Mouse (Mus musculus) heart, embryonic 11.5 days (tissue): ENCODE data around the gene Zranb3. TPM values are rescaled to one million over a fixed set of nuclear protein-coding genes. Genes with fewer than 3 reads are reported as not detected.
"Not testable (repeated sequence)": the region's sequence is repeated elsewhere in the genome, so short reads cannot be mapped to it uniquely, and the experiment has no call there.

Experiments
- ATAC-seq: fragments of 200-750 bp; cut with Nextera tagmentation; replicated peaks from 2 replicates; pipeline ENCODE4 v1.8.0; 2017; ENCODE audit warnings: moderate library complexity; ENCODE audit not compliant: insufficient number of reproducible peaks, low FRiP score, low TSS enrichment
- H3K27ac ChIP-seq: fragments of 300-500 bp; sonication (generic); 2 replicates; pipeline ENCODE4 v1.5.1; 2014; ENCODE audit warnings: mild to moderate bottlenecking, low read depth, low read length
- H3K27me3 ChIP-seq: fragments of 300-500 bp; sonication (generic); 2 replicates; pipeline ENCODE4 v1.6.1; 2014; ENCODE audit warnings: mild to moderate bottlenecking, low read length, mixed read lengths; ENCODE audit not compliant: control insufficient read depth, insufficient read depth
- H3K36me3 ChIP-seq: fragments of 300-500 bp; sonication (generic); 2 replicates; pipeline ENCODE4 v1.6.1; 2014; ENCODE audit warnings: mild to moderate bottlenecking, low read length, moderate library complexity, mixed read lengths; ENCODE audit not compliant: control insufficient read depth, insufficient read depth
- H3K4me1 ChIP-seq: fragments of 300-500 bp; sonication (generic); 2 replicates; pipeline ENCODE4 v1.6.1; 2014; ENCODE audit warnings: low read length; ENCODE audit not compliant: control insufficient read depth, insufficient read depth
- H3K4me2 ChIP-seq: fragments of 300-500 bp; sonication (generic); 2 replicates; pipeline ENCODE4 v1.6.1; 2014; ENCODE audit warnings: mild to moderate bottlenecking, moderate library complexity
- H3K4me3 ChIP-seq: fragments of 300-500 bp; sonication (generic); 2 replicates; pipeline ENCODE4 v1.5.1; 2014; ENCODE audit warnings: low read depth, low read length
- H3K9ac ChIP-seq: fragments of 300-500 bp; sonication (generic); 2 replicates; pipeline ENCODE4 v1.6.1; 2014; ENCODE audit warnings: mild to moderate bottlenecking, low read depth, low read length, moderate library complexity
- H3K9me3 ChIP-seq: fragments of 300-500 bp; sonication (generic); replicated peaks from 2 replicates; pipeline ENCODE4 v1.6.1; 2016; ENCODE audit warnings: low read length; ENCODE audit not compliant: control insufficient read depth
- WGBS: fragments of 180-500 bp; shearing (Covaris S2); extraction: QIAGEN DNeasy Blood & Tissue Kit; methylation state at CpG from one replicate; pipeline ENCODE4 v1.1.7; 2014; ENCODE audit not compliant: insufficient replicate concordance; 5-methylcytosine and 5-hydroxymethylcytosine counted together
- polyA plus RNA-seq: library from polyadenylated mRNA; unstranded; fragments of >200 nt; fragmentation: Nextera tagmentation; extraction: Ambion mirVana; gene quantifications from 2 replicates; pipeline ENCODE4 v1.2.1, GENCODE M21; 2014

Zranb3 gene
- polyA plus RNA-seq, 1 experiment from 2014 or later, result 8.2 TPM

DNA sequence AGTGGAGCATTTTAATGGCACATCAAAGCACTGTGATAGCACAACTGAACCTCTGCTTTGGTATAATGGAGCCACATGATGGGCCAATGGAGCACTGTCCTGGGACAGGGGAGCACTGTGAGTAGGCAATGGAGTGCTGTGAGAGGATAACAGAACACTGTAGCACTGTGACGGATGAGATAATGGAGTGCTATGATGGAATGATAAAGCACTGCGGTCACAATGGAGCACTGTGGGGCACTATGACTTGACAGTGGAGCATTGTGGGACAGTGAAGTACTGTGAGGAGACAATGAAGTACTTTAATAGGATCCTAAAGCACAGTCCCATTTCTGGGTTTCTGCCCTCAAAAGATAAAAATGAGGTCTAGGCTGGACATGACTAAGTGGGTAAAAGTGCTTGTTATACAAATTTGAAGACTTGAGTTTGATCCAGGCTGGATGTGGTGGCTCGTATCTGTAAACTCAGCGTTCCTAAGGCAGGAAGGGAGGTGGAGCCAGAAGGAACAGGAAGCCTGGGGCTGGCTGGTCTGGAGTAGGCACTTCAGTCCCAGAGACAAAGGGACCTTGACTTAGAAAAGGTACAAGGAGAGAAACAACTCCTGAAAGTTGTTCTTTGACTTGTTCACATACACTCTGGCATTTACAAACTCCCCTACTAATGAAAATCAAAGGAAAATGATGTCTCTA is 89.0 kb downstream of the Zranb3 start:
- Histone ChIP-seq H3K4me2 (no peak overlapping the region), H3K27ac (no peak overlapping the region)
- no peak for ATAC-seq

DNA sequence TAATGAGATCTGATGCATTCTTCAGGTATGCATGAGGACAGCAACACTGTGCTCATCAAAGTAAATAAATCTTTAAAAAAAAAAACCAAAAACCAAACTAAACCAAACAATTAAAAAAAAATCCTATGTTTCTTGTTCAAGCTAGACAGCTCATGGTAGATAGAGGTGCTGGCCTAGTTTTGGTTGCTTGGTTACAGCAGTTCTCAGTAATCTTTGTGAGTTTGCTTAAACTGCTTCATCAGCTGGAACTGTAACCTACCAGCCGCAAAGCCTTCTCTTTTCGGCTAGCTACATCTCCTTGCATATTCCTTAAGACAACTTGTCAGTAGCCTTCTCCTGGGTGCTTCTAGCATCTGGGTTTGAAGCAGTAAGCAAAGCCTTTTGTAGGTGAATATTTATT is 93.1 kb downstream of the Zranb3 start:
- 89% methylated on average over 2 of the region's 2 CpGs for WGBS
- no peak for ATAC-seq
- Histone ChIP-seq H3K4me1 (no peaks in the 10 kb centered on the region), H3K9me3 (no peaks in the 10 kb centered on the region), H3K4me3 (no peak overlapping the region), H3K27ac (no peak overlapping the region), H3K36me3 (no peaks in the 10 kb centered on the region), H3K9ac (no peak overlapping the region), H3K4me2 (no peak overlapping the region), H3K27me3 (no peaks in the 10 kb centered on the region)

More for the DNA sequence above, 89.0 kb downstream of the Zranb3 start:
- H3K27me3 ChIP-seq, result no peaks in the 10 kb centered on the region
- H3K36me3 ChIP-seq, result no peaks in the 10 kb centered on the region
- H3K4me1 ChIP-seq, result no peaks in the 10 kb centered on the region
- 60% methylated on average over 4 of the region's 4 CpGs for WGBS
- no peak overlapping the region for H3K9ac ChIP-seq
- no peak overlapping the region for H3K4me3 ChIP-seq
- no peaks in the 10 kb centered on the region for H3K9me3 ChIP-seq

DNA sequence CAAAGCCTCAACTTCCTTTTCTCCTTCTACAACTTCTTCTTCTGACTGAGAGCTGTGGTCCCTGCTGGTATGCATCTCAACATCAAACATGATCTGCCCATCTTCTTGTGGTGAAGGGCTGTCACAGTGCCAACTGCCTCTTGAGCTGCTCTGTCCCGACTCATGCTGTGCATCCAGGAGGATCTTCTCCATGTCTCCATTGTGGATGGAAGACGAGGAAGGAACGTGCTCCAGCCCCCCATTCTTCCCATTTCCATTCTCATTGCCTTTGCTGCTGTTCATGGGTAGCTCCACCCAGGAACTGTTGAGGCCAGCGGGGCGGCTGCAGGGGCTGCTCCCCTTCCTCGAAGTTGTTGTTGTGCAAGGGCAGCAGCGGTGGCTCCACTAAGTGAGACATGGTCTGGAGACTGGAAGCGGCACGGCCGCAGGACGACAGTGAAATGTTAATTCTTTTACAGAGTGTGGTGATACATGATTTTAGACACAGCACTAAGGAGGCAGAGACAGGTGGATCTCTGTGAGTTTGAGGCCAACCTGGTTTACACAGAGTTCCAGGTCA is 96.7 kb downstream of the Zranb3 start:
- not testable (repeated sequence) for H3K4me2 ChIP-seq, ATAC-seq, H3K9ac ChIP-seq, H3K27me3 ChIP-seq, H3K36me3 ChIP-seq, H3K4me3 ChIP-seq, H3K9me3 ChIP-seq, H3K4me1 ChIP-seq, H3K27ac ChIP-seq
- 89% methylated on average over 11 of the region's 11 CpGs for WGBS

DNA sequence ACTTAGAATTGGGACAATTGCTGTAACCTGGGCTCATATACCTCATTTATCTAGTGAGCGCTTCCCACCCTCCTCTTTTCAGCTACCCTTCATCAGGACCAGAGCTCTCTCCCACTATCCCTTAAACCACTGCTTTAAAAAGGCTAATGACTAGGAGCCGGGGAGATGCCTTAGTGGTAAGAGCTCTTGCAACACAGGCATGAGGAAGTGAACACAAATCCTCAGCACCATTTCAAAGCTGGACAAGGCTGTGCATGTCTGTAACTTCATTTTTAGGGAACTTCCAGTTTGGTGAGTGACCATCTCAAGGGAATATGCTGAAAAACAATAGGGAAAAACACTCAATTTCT is 98.5 kb downstream of the Zranb3 start:
- no peak for ATAC-seq
- no peak overlapping the region for H3K27ac ChIP-seq
- H3K9me3 ChIP-seq, result no peaks in the 10 kb centered on the region
- no peaks in the 10 kb centered on the region for H3K4me1 ChIP-seq
- WGBS, result 85% methylated on average over 2 of the region's 2 CpGs
- no peak overlapping the region for H3K9ac ChIP-seq
- no peaks in the 10 kb centered on the region for H3K27me3 ChIP-seq
- no peak overlapping the region for H3K4me2 ChIP-seq
- no peak overlapping the region for H3K4me3 ChIP-seq
- H3K36me3 ChIP-seq, result no peaks in the 10 kb centered on the region

DNA sequence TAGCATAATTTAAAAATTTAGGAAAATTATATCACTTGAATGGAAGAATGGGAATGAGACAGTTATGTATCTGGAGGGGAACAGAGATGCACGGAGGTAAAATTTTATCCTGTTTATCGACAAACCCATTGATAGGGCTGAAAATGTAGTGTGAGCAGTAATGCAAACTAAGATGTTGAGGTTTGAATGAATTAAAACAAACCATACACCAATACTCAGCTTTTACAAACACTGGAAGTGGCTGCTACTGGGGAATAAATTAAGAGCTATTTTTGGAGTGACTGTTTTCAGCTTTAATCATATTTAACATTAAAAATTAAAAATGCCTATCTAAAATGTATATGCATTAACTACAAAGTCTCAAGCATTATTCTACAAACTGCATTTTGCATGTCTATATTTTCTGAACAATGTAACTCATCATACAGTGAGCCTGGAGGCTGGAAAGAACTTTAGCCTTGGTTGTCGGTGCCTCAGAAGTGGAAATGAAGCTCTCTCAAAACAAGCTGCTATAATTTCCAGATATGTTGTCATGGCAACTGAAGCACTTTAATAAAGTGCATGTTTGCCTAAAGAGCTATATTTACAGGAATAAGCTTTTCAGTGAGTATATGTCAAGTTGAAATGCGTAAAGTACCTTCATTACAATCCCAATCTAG is 99.0 kb downstream of the Zranb3 start:
- no peak overlapping the region for H3K27ac ChIP-seq
- H3K4me1 ChIP-seq, result no peaks in the 10 kb centered on the region
- ATAC-seq, result no peak
- no peak overlapping the region for H3K4me3 ChIP-seq
- WGBS, result 91% methylated on average over 4 of the region's 4 CpGs
- no peaks in the 10 kb centered on the region for H3K9me3 ChIP-seq
- H3K9ac ChIP-seq, result no peak overlapping the region
- no peaks in the 10 kb centered on the region for H3K27me3 ChIP-seq
- H3K4me2 ChIP-seq, result no peak overlapping the region
- no peaks in the 10 kb centered on the region for H3K36me3 ChIP-seq

DNA sequence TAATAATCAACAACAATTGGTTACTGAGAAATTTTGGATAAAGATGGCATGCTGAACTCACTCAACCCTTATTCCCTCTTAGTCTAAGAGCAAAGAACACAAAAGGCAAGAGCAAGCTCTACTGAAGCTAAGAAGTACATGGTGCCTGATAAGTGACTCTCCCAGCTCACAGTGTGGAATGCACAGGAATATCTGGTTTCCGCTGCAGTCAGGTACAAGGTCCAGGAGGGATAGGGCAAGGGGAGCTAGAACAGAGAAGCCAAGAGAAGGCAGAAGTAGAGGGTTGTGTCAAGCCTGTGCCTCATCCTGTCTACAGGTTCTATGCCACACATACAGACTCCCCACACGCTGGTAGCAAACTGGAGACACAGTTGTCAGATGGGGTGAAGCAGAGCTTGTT is 100.7 kb downstream of the Zranb3 start:
- 78% methylated on average over 2 of the region's 2 CpGs for WGBS
- H3K36me3 ChIP-seq, result no peaks in the 10 kb centered on the region
- H3K27ac ChIP-seq, result no peak overlapping the region
- H3K27me3 ChIP-seq, result no peaks in the 10 kb centered on the region
- no peaks in the 10 kb centered on the region for H3K4me1 ChIP-seq
- H3K4me2 ChIP-seq, result no peak overlapping the region
- no peaks in the 10 kb centered on the region for H3K9me3 ChIP-seq
- H3K9ac ChIP-seq, result no peak overlapping the region
- ATAC-seq, result no peak
- H3K4me3 ChIP-seq, result no peak overlapping the region

DNA sequence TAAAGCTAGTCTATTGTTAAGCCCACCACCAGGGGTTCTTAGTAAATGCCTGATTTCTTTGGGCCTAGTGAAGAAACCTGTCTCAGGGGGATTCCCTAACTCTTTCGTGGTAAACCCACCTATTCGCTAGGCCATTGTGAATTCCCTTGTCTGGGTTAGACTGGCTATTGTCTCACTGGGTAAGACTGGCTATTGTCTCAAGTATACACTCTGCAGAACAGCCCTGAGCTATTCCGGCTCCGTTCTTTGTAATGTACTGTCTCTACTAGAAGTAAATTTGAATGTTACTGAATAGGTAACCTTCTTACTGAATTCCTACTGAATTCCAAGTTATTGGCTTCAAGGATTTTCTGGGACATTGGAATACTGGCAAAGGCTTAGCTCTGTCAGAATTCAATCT is 101.9 kb downstream of the Zranb3 start:
- not testable (repeated sequence) for H3K36me3 ChIP-seq, H3K4me2 ChIP-seq, H3K4me3 ChIP-seq, H3K27ac ChIP-seq, ATAC-seq, H3K9ac ChIP-seq, H3K4me1 ChIP-seq, H3K27me3 ChIP-seq, H3K9me3 ChIP-seq
- 80% methylated on average over 4 of the region's 4 CpGs for WGBS

DNA sequence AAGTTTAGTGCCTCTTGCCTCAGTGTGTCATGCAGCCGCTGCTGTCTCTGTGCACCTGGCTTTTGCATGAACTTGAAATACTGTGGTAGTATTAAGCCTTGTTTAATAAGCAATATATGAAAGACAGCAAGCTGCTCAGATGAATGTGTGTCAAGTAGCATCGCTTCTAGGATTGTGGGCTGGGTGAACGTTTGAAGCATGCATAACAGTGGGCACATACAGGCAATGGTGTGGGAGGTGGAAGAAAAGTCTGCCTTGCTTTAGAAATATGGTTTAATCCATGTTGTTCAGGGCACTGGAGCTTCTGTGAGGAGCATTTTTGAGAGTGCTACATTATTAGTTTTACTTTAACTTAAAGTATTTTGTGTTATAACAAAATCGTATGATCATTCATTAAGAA is 109.0 kb downstream of the Zranb3 start:
- no peaks in the 10 kb centered on the region for H3K9me3 ChIP-seq
- no peak for ATAC-seq

More for the DNA sequence above, 109.0 kb downstream of the Zranb3 start:
- H3K9ac ChIP-seq, result no peak overlapping the region
- H3K4me3 ChIP-seq, result no peak overlapping the region
- H3K36me3 ChIP-seq, result no peaks in the 10 kb centered on the region
- no peak overlapping the region for H3K4me2 ChIP-seq
- no peaks in the 10 kb centered on the region for H3K27me3 ChIP-seq
- H3K27ac ChIP-seq, result no peak overlapping the region
- WGBS, result 86% methylated on average over 4 of the region's 4 CpGs
- no peaks in the 10 kb centered on the region for H3K4me1 ChIP-seq
